Mouse (Mus musculus) heart, embryonic 13.5 days (tissue): ENCODE data around the gene Abhd8. TPM values are rescaled to one million over a fixed set of nuclear protein-coding genes. Genes with fewer than 3 reads are reported as not detected.
"Not testable (repeated sequence)": the region's sequence is repeated elsewhere in the genome, so short reads cannot be mapped to it uniquely, and the experiment has no call there.

Experiments used
- ATAC-seq: fragments of 200-750 bp; cut with Nextera tagmentation; 2 replicates; pipeline ENCODE4 v1.8.0; 2017; ENCODE audit warnings: moderate TSS enrichment; ENCODE audit not compliant: insufficient number of reproducible peaks, low FRiP score, low TSS enrichment; ENCODE audit errors: extremely low read depth
- H3K27ac ChIP-seq: fragments of 300-500 bp; sonication (generic); replicated peaks from 2 replicates; pipeline ENCODE4 v1.5.1; 2015; ENCODE audit warnings: moderate library complexity, mild to moderate bottlenecking, inconsistent platforms
- H3K27me3 ChIP-seq: fragments of 300-500 bp; sonication (generic); replicated peaks from 2 replicates; pipeline ENCODE4 v1.6.1; 2015; ENCODE audit warnings: mild to moderate bottlenecking, inconsistent platforms
- H3K36me3 ChIP-seq: fragments of 300-500 bp; sonication (generic); 2 replicates; pipeline ENCODE4 v1.6.1; 2015; ENCODE audit warnings: mild to moderate bottlenecking, inconsistent platforms
- H3K4me1 ChIP-seq: fragments of 300-500 bp; sonication (generic); 2 replicates; pipeline ENCODE4 v1.6.1; 2015; ENCODE audit warnings: inconsistent platforms
- H3K4me2 ChIP-seq: fragments of 300-500 bp; sonication (generic); 2 replicates; pipeline ENCODE4 v1.6.1; 2015; ENCODE audit warnings: inconsistent platforms, mild to moderate bottlenecking, moderate library complexity
- H3K4me3 ChIP-seq: fragments of 300-500 bp; sonication (generic); 2 replicates; pipeline ENCODE4 v1.5.1; 2015; ENCODE audit warnings: moderate library complexity, mild to moderate bottlenecking, inconsistent platforms
- H3K9ac ChIP-seq: fragments of 300-500 bp; sonication (generic); 2 replicates; pipeline ENCODE4 v1.6.1; 2015; ENCODE audit warnings: inconsistent platforms, mild to moderate bottlenecking, moderate library complexity
- H3K9me3 ChIP-seq: fragments of 300-500 bp; sonication (generic); 2 replicates; pipeline ENCODE4 v1.6.1; 2016; ENCODE audit warnings: inconsistent platforms
- WGBS: fragments of 180-500 bp; shearing (Covaris S2); methylation state at CpG from one replicate; pipeline ENCODE4 v1.1.7; 2015; ENCODE audit warnings: mixed read lengths; 5-methylcytosine and 5-hydroxymethylcytosine counted together
- polyA plus RNA-seq: library from polyadenylated mRNA; unstranded; fragments of >200 nt; fragmentation: Nextera tagmentation; extraction: Ambion mirVana; gene quantifications from 2 replicates; pipeline ENCODE4 v1.2.1, GENCODE M21; 2015

The Abhd8 gene
- polyA plus RNA-seq, 1 experiment from 2014 or later, result 33.0 TPM

DNA sequence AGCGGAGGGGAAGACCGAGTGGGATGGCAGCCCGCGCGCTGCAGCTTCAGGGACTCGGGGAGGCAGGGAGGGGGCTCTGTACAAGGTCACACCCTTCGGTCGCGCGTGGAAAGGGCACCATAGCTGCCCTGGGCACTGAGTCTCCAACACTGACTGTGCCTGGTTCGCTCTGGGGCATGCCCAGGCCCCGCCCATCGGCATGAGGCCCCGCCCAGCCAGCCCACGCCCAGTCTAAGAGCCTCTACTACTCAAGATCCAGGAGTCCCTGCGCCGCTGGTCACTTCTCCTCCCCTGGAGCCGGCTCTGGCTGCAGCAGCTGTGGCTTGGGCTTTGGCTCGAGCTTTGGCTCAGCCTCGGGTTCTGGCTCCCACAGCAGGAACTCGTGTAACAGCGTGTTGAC lies 6.5 kb downstream of the Abhd8 start:
- Histone ChIP-seq H3K27me3 (peaks cover 22% of the 10 kb centered on the region), H3K9me3 (no peaks in the 10 kb centered on the region), H3K27ac (no peak overlapping the region), H3K9ac (no peak overlapping the region), H3K36me3 (peaks cover 51% of the 10 kb centered on the region), H3K4me2 (no peak overlapping the region), H3K4me1 (peaks cover 8% of the 10 kb centered on the region; the same call in 1 of the 2 replicates), H3K4me3 (no peak overlapping the region)
- 32% methylated on average over 22 of the region's 22 CpGs for WGBS
- peak; percentile 17; the same call in 1 of the 2 replicates for ATAC-seq

DNA sequence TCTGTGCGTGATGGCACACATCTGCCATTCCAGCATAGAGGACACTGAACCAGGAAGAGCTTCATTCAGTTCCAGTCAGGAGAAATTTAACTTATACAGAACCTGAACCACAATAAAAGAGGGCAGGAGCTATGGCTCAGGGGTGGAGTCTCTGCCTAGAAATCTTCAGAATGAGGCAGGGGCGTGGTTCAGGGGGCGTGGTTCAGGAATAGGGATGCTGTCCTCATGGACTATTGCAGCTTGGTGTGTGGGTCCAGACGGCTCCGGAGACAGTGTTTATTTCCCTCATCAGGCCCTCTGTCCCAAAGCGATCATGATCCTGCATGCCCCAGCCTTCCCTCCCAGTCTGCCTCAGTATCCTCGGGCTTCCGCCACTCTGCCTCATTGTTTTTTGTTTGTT lies 8.8 kb downstream of the Abhd8 start:
- Histone ChIP-seq H3K36me3 (peaks cover 30% of the 10 kb centered on the region), H3K27ac (no peak overlapping the region), H3K9ac (no peak overlapping the region), H3K4me2 (no peak overlapping the region), H3K9me3 (no peaks in the 10 kb centered on the region), H3K4me3 (no peak overlapping the region), H3K4me1 (0 out of 2 replicates have a peak, but pooled peaks cover 4% of the 10 kb centered on the region), H3K27me3 (peaks cover 12% of the 10 kb centered on the region; the same call in 1 of the 2 replicates)
- 73% methylated on average over 8 of the region's 8 CpGs for WGBS
- no peak for ATAC-seq

DNA sequence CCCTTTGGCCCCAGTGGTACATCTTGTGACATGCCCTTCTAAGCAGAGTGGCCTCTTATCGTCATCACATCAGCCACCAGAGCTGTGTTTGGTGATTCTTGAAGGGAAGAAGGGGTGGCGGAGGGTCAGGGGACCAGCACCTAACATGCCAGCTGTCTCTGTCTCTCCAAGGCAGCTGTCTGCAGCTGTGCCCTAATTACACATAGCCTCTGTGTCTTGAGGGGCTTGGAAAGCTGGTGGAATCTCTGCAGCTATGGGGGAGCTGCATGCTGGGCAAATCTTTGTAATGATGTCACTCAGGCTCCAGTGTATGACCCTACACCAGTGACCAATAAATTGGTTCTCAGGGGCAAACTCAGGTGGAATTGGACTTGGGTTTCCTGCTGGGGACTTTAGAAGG lies 10.8 kb downstream of the Abhd8 start:
- no peak overlapping the region for H3K9ac ChIP-seq
- no peak for ATAC-seq
- H3K36me3 ChIP-seq, result peaks cover 11% of the 10 kb centered on the region
- H3K4me2 ChIP-seq, result no peak overlapping the region
- no peaks in the 10 kb centered on the region for H3K9me3 ChIP-seq
- H3K4me1 ChIP-seq, result 0 out of 2 replicates have a peak, but pooled peaks cover 4% of the 10 kb centered on the region
- H3K4me3 ChIP-seq, result no peak overlapping the region
- H3K27me3 ChIP-seq, result peaks cover 12% of the 10 kb centered on the region
- no peak overlapping the region for H3K27ac ChIP-seq
- WGBS, result 72% methylated on average over 2 of the region's 2 CpGs

DNA sequence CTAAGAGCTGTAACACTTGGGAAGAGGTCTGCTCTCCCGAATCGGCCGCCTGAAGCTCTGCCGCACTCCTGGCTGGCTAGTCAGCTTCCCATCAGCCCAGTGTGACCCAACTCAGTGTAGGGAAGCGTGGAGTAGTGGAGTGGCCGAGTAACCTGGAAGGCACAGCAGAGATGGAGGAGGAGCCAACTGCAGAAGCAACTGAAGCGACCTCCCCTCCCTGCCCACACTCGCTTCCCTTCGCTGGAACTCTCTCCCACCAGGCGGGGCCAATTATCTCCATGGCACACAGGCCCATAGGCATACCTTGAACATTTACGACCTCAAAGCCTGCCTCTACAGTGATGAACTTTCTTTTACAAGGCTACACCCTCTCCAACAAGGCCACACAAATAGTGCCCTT lies 11.7 kb downstream of the Abhd8 start:
- Histone ChIP-seq H3K9me3 (no peaks in the 10 kb centered on the region), H3K9ac (no peak overlapping the region), H3K27ac (no peak overlapping the region), H3K27me3 (peaks cover 12% of the 10 kb centered on the region), H3K4me1 (0 out of 2 replicates have a peak, but pooled peaks cover under 1% of the 10 kb centered on the region), H3K4me3 (no peak overlapping the region), H3K4me2 (no peak overlapping the region), H3K36me3 (peaks cover 2% of the 10 kb centered on the region)
- 49% methylated on average over 11 of the region's 11 CpGs for WGBS
- no peak for ATAC-seq

DNA sequence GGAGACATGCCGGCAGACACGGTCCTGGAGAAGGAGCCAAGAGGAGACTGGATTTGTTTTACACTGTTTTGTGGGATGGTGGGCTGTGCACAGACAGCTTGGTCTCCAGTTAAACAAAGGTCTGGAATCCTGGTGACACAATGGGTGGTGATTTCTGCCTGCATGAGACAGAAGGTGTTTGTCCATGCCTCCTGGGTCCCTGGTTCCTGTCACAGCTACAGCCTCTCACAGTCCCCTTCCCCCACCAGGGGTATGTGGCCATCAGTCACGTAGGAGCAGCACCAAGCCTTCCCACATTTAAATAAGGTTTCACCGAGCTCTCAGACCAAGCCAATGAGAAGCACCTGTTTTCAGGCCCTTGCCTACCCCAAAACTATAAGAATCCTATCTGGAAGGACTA lies 12.1 kb downstream of the Abhd8 start:
- H3K36me3 ChIP-seq, result no peaks in the 10 kb centered on the region
- 54% methylated on average over 4 of the region's 4 CpGs for WGBS

DNA sequence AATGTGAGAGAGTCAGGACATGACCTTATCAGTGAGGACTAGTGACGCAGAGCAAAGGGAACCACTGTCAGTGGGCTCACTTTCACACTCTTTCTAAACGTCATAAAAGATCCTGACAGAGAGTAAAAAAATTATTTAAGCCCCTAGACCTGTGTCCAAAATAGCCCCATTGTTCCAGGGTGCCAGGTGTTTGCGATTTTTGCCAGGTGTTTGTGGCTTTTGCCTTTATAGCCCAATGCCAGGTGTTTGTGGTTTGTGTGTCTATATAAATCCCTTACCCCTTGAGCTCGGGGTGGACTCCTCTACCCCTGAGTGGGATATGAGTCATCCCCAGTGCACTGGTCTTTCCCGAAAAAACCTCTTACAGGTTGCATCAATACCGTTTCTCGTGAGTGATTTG lies 18.4 kb downstream of the Abhd8 start:
- no peak overlapping the region for H3K4me3 ChIP-seq
- no peak overlapping the region for H3K4me2 ChIP-seq
- no peaks in the 10 kb centered on the region for H3K9me3 ChIP-seq
- no peaks in the 10 kb centered on the region for H3K36me3 ChIP-seq
- peaks cover 36% of the 10 kb centered on the region for H3K27me3 ChIP-seq
- ATAC-seq, result no peak
- no peak overlapping the region for H3K9ac ChIP-seq
- H3K27ac ChIP-seq, result no peak overlapping the region
- WGBS, result 72% methylated on average over 7 of the region's 7 CpGs
- no peaks in the 10 kb centered on the region for H3K4me1 ChIP-seq

More for the DNA sequence above, 12.1 kb downstream of the Abhd8 start:
- ATAC-seq, result no peak
- no peak overlapping the region for H3K4me2 ChIP-seq
- no peaks in the 10 kb centered on the region for H3K4me1 ChIP-seq
- H3K27me3 ChIP-seq, result peaks cover 12% of the 10 kb centered on the region
- H3K4me3 ChIP-seq, result no peak overlapping the region
- H3K27ac ChIP-seq, result no peak overlapping the region
- no peaks in the 10 kb centered on the region for H3K9me3 ChIP-seq
- no peak overlapping the region for H3K9ac ChIP-seq

DNA sequence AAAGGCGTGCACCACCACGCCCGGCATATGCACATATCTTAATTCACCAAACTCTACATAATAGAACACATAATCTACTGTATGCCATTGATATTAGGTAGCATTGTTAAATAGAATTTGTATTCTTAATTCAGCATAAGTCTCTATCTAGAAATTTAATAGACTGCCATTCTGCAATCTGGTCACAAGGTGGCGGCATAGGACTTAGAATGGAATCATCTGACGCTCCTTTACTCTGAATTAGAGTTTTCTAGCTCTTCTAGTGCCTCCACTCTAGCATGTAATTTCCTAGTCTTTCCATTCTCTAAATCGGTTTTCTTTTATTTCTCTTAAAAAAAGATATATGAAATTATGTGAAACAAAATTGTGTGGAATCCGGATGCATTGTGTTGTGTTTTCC lies 22.1 kb downstream of the Abhd8 start:
- Histone ChIP-seq H3K9me3 (no peaks in the 10 kb centered on the region), H3K27ac (no peak overlapping the region), H3K27me3 (peaks cover 45% of the 10 kb centered on the region), H3K4me2 (no peak overlapping the region), H3K4me1 (no peaks in the 10 kb centered on the region), H3K4me3 (no peak overlapping the region), H3K9ac (no peak overlapping the region), H3K36me3 (no peaks in the 10 kb centered on the region)
- ATAC-seq, result no peak
- under 1% methylated on average over 7 of the region's 7 CpGs for WGBS

DNA sequence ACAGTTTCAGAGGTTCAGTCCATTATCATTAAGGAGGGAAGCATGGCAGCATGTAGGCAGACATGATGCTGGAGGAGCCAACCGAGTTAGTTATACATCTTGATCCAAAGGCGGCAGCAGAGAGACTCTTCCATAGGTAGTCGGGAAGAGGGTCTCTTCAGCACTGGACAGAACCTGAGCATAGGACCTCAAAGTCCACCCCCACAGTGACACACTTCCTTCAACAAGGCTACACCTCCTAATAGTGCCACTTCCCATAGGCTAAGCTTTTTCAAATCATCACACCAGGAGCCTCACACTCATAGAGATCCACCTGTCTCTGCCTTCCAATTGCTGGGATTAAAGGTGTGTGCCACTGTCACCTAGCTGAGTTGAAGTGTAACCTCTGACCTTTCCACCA lies 26.4 kb downstream of the Abhd8 start:
- 39% methylated on average over 3 of the region's 3 CpGs for WGBS
- H3K4me1 ChIP-seq, result no peaks in the 10 kb centered on the region
- no peak overlapping the region for H3K9ac ChIP-seq
- peaks cover 3% of the 10 kb centered on the region; the same call in 1 of the 2 replicates for H3K9me3 ChIP-seq
- H3K4me2 ChIP-seq, result no peak overlapping the region
- ATAC-seq, result no peak
- H3K27me3 ChIP-seq, result peaks cover 13% of the 10 kb centered on the region
- no peaks in the 10 kb centered on the region for H3K36me3 ChIP-seq
- H3K4me3 ChIP-seq, result no peak overlapping the region
- H3K27ac ChIP-seq, result no peak overlapping the region

DNA sequence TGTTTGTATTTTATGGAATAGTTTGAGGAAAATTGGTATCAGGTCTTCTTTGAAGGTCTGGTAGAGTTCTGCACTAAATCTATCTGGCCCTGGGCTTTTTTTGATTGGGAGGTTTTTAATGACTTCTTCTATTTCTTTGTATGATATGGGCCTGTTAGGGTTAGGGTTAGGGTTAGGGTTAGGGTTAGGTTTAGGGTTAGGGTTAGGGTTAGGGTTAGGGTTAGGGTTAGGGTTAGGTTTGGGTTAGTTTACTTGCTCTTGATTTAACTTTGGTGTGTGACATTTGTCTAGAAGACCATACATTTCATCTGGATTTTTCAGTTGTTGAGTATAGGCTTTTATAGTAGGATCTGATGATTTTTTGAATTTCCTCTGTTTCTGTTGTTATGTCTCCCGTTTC lies 30.5 kb downstream of the Abhd8 start:
- 60% methylated on average over 1 of the region's 1 CpGs for WGBS
- H3K4me1 ChIP-seq, H3K9ac ChIP-seq, ATAC-seq, H3K27ac ChIP-seq, H3K9me3 ChIP-seq, H3K4me2 ChIP-seq, H3K4me3 ChIP-seq, H3K36me3 ChIP-seq: not testable (repeated sequence)
- peaks cover 13% of the 10 kb centered on the region; the same call in 1 of the 2 replicates for H3K27me3 ChIP-seq

DNA sequence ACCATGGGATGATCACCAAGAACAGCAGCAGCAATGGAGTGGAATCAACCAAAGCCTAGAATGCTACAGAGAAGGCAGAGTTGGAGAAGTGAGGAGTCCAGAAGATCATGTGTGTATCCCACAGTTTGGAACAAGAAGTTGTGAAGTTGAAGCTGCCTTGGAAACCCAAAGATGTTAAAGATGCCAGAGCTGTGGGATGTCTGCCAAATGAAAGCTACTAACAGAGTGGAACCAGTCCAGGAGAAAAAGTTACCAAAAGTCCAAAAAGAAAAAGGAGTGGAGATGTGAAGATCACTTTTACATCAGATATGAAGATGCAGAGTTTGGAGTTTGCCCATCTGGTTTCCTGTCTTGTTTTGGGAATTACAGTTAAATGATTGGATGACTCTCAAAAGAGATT lies 41.3 kb downstream of the Abhd8 start:
- H3K4me2 ChIP-seq, result no peak overlapping the region
- no peak overlapping the region for H3K9ac ChIP-seq
- H3K27ac ChIP-seq, result no peak overlapping the region
- H3K27me3 ChIP-seq, result 0 out of 2 replicates have a peak, but pooled peaks cover 10% of the 10 kb centered on the region
- H3K4me1 ChIP-seq, result no peaks in the 10 kb centered on the region
- H3K36me3 ChIP-seq, result no peaks in the 10 kb centered on the region
- no peak overlapping the region for H3K4me3 ChIP-seq
- ATAC-seq, result no peak
- 0 out of 2 replicates have a peak, but pooled peaks cover 4% of the 10 kb centered on the region for H3K9me3 ChIP-seq

DNA sequence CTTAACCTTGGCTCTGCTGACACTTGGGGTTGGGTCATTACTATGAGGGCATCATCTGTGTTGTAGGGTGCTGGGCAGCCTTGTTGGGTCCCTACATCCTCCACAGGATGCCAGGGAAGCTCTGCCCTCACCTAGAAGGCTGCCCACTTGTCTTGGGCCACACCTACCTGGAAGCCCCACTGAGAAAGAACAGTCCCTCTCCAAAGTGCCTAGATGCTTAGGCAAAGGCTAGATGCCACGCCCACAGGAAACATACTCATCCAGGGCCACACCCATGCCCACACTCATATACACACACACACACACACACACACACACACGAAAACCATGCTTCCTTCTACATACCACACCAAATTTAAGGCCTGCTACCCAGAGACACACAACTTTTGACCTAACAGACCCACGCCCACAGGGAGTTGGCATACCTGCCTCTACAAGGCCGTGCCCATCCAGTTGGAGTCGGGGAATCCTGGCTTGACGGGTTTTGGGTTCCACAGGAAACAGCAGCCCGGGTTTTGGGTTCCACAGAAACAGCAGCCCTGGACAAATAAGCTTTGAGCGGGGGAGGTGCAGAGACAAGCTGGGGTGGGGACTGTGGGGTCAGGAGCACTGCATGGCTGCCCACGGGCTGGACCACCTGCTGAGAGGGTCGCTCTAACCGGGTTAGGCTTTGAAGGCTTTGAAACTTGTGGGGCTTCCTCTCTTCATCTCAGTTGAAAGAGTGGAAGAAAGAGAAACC lies 51.8 kb downstream of the Abhd8 start:
- Histone ChIP-seq H3K4me1 (peaks cover 11% of the 10 kb centered on the region), H3K9ac (no peak overlapping the region), H3K27ac (no peak overlapping the region), H3K9me3 (no peaks in the 10 kb centered on the region), H3K36me3 (peaks cover 32% of the 10 kb centered on the region), H3K27me3 (0 out of 2 replicates have a peak, but pooled peaks cover 9% of the 10 kb centered on the region), H3K4me2 (no peak overlapping the region), H3K4me3 (no peak overlapping the region)
- no peak for ATAC-seq
- WGBS, result 44% methylated on average over 11 of the region's 11 CpGs

DNA sequence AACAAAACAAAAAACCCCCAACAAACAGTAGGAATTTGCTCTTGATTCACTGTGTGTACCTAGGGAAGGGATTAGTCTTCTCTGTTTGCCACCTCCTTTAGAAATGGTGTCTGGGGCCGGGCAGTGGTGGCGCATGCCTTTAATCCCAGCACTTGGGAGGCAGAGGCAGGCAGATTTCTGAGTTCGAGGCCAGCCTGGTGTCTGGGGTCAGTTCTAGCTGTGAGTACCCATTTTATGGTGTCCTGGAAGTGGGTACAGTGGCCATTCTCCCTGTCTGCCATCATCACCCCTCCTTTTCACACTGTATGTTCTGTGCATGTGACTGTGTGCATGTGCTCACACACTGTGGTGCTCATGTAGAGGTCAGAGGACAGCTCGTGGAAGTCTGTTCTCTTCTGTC lies 55.2 kb downstream of the Abhd8 start:
- ATAC-seq, result no peak
- Histone ChIP-seq H3K27me3 (no peaks in the 10 kb centered on the region), H3K27ac (no peak overlapping the region), H3K36me3 (peaks cover 33% of the 10 kb centered on the region), H3K9ac (no peak overlapping the region), H3K4me3 (no peak overlapping the region), H3K4me2 (no peak overlapping the region), H3K9me3 (no peaks in the 10 kb centered on the region), H3K4me1 (peaks cover 25% of the 10 kb centered on the region)
- 89% methylated on average over 4 of the region's 4 CpGs for WGBS
